Mouse (Mus musculus) heart, adult 2 months (tissue): Measurements from ENCODE around the gene Slamf9. TPM values are rescaled to one million over a fixed set of nuclear protein-coding genes. Genes with fewer than 3 reads are reported as not detected.

ENCODE experiments used
- DNase-seq, 2 experiments: peaks; one replicate each; pipeline ENCODE4 v3.0.0; 2021
- H3K27ac ChIP-seq: fragments of 200-600 bp; 2 replicates; pipeline ENCODE4 v1.8.1; 2022
- H3K27me3 ChIP-seq: fragments of 200-500 bp; 2 replicates; pipeline ENCODE4 v1.6.1; 2012; ENCODE audit warnings: mild to moderate bottlenecking, low read length, inconsistent platforms, mixed read lengths; ENCODE audit not compliant: control insufficient read depth, insufficient read depth
- H3K36me3 ChIP-seq: fragments of 200-500 bp; 2 replicates; pipeline ENCODE4 v1.6.1; 2012; ENCODE audit warnings: low read length, inconsistent platforms; ENCODE audit not compliant: control insufficient read depth, insufficient read depth
- H3K4me1 ChIP-seq: fragments of 200-500 bp; 2 replicates; pipeline ENCODE4 v1.6.1; 2011; ENCODE audit warnings: low read length; ENCODE audit not compliant: control insufficient read depth, insufficient read depth
- H3K4me3 ChIP-seq: fragments of 200-600 bp; 2 replicates; pipeline ENCODE4 v1.8.1; 2022
- H3K79me2 ChIP-seq: fragments of 200-500 bp; replicated peaks from 2 replicates; pipeline ENCODE4 v1.6.1; 2012; ENCODE audit warnings: mild to moderate bottlenecking, inconsistent platforms, low read length, moderate library complexity, mixed read lengths; ENCODE audit not compliant: control insufficient read depth, insufficient read depth
- H3K9ac ChIP-seq: fragments of 200-500 bp; 2 replicates; pipeline ENCODE4 v1.6.1; 2012; ENCODE audit warnings: low read depth, mild to moderate bottlenecking, control low read depth, inconsistent platforms, low read length, mixed read lengths
- CTCF ChIP-seq: fragments of 200-600 bp; IDR thresholded peaks from 2 replicates; pipeline ENCODE4 v1.8.1; 2022; ENCODE audit warnings: antibody characterized with exemption, mild to moderate bottlenecking, moderate library complexity
- EP300 ChIP-seq: fragments of 200-500 bp; IDR thresholded peaks from 2 replicates; pipeline ENCODE4 v1.6.1; 2011; ENCODE audit warnings: low read depth, low read length, control low read depth; ENCODE audit not compliant: insufficient read depth
- POLR2A ChIP-seq: fragments of 200-500 bp; IDR thresholded peaks from 2 replicates; pipeline ENCODE4 v1.6.1; 2011; ENCODE audit warnings: mild to moderate bottlenecking, low read depth, low read length, control low read depth; ENCODE audit not compliant: insufficient read depth
- WGBS: fragments of 180-500 bp; shearing (Covaris S2); methylation state at CpG from one replicate; pipeline ENCODE4 v1.1.7; 2018; 5-methylcytosine and 5-hydroxymethylcytosine counted together
- intact Hi-C: fragments of 180-260 bp; cut with DNase I; formaldehyde crosslinking; loops from one replicate; pipeline ENCODE4 v1.15.1; 2025
- polyA plus RNA-seq: library from polyadenylated mRNA; depleted of rRNA; stranded (reverse); fragments of >200 nt; gene quantifications from 2 replicates; pipeline ENCODE4 v1.2.3, GENCODE M21; 2012
- total RNA-seq, 2 experiments: library from RNA; stranded (reverse); gene quantifications; 2 replicates each; pipeline ENCODE4 v1.2.3; 2021

Slamf9 gene
- total and polyA plus RNA-seq, 3 experiments, result 1.2 to 7.0 (median 2.3) TPM

DNA sequence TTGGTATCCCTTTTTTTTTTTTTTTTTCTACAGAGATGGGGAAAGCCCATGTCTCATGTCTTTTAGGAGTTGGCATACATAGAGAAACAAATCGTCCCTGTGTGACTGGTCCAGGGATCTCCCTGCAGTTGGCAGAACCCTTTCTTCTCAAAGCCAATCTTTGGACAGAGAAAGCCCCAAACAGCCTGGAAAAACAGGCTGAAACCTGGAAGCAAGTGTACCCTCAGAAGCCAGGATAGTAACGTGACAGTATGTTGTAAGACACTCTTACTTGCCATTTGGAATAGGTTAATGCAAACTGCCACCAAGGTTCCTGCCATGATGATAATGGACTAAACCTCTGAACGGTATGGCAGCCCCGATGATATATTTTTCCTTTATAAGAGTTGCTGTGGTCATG, 5.2 kb downstream of the Slamf9 start:
- Histone ChIP-seq H3K36me3 (no peaks in the 10 kb centered on the region), H3K79me2 (no peaks in the 10 kb centered on the region), H3K4me1 (no peaks in the 10 kb centered on the region), H3K4me3 (no peak overlapping the region), H3K9ac (no peak overlapping the region), H3K27ac (no peak overlapping the region), H3K27me3 (no peaks in the 10 kb centered on the region)
- intact Hi-C loops, result loop anchor here (5.0 to 10.0 kb wide), 2 partner anchors 137 to 456 kb away; partner anchors contain the start of gene Vangl2
- no peak for DNase-seq
- 80% methylated on average over 4 of the region's 4 CpGs for WGBS
- no peak for TF ChIP-seq POLR2A
- TF ChIP-seq CTCF, result no peak
- TF ChIP-seq EP300, result no peak

GRCm38 (mm10) chr1:172481111-172481510, 6.0 kb downstream of the Slamf9 start:
- TF ChIP-seq EP300 (no peak), CTCF (no peak), POLR2A (no peak)
- Histone ChIP-seq H3K27ac (no peak overlapping the region), H3K4me1 (no peaks in the 10 kb centered on the region), H3K9ac (no peak overlapping the region), H3K27me3 (no peaks in the 10 kb centered on the region), H3K4me3 (no peak overlapping the region), H3K36me3 (no peaks in the 10 kb centered on the region), H3K79me2 (no peaks in the 10 kb centered on the region)
- DNase-seq, result no peak
- 36% methylated on average over 13 of the region's 13 CpGs for WGBS
- intact Hi-C loops, result loop anchor here (5.0 to 10.0 kb wide), 2 partner anchors 136 to 456 kb away; partner anchors contain the start of gene Vangl2

DNA sequence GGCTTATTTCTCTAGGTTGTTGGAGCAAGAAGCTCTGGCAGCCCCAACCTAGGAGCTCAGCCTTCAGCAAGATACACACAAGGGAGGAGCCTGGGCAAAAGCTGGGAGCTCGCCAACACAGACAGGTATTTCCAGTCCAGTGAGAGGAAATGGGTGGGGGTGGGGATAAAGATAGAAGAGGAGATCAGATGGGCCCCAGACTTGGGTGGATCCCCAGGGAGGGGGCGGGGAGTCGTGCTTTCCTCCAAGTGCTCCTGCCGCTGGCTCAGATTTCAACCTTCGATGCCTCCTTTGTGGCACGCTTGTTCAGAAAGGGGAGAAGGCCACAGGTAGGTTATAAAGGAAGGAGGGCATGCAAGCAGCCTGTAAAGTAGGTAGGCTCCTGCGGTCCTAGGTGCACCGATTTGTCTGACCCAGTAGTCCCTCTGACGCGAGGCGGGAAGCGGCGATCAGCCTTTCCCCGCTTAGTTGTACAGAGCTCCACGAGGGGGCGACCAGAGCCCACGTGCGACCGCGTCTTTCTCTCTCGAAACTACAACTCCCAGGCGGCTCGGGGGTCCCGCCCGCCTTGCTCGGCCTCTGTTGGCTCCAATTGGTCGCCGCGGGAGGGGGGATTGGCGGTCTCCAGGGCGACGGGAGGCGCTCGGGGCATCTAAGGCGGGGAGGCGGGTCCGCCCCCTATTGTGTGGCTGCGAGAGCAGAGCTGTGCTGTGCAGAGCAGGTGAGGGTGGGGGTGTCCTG, 6.6 kb downstream of the Slamf9 start, which contains the start of gene Igsf9:
Gene Igsf9 (plus strand): TSS at position 249 of the 741 bp plus-strand sequence.
- TF ChIP-seq EP300 (no peak), CTCF (peak; percentile 80), POLR2A (no peak)
- under 1% methylated on average over 37 of the region's 38 CpGs for WGBS
- Histone ChIP-seq H3K79me2 (no peaks in the 10 kb centered on the region), H3K27me3 (no peaks in the 10 kb centered on the region), H3K36me3 (no peaks in the 10 kb centered on the region), H3K9ac (peak within 1 kb of the TSS; percentile 32), H3K4me3 (peak within 1 kb of the TSS; percentile 36), H3K27ac (no peak within 1 kb of the TSS), H3K4me1 (no peaks in the 10 kb centered on the region)
- intact Hi-C loops, result loop anchor here (5.0 to 10.0 kb wide), 2 partner anchors 136 to 457 kb away; partner anchors contain the start of gene Vangl2
- DNase-seq, result peak; percentile 88 to 91

DNA sequence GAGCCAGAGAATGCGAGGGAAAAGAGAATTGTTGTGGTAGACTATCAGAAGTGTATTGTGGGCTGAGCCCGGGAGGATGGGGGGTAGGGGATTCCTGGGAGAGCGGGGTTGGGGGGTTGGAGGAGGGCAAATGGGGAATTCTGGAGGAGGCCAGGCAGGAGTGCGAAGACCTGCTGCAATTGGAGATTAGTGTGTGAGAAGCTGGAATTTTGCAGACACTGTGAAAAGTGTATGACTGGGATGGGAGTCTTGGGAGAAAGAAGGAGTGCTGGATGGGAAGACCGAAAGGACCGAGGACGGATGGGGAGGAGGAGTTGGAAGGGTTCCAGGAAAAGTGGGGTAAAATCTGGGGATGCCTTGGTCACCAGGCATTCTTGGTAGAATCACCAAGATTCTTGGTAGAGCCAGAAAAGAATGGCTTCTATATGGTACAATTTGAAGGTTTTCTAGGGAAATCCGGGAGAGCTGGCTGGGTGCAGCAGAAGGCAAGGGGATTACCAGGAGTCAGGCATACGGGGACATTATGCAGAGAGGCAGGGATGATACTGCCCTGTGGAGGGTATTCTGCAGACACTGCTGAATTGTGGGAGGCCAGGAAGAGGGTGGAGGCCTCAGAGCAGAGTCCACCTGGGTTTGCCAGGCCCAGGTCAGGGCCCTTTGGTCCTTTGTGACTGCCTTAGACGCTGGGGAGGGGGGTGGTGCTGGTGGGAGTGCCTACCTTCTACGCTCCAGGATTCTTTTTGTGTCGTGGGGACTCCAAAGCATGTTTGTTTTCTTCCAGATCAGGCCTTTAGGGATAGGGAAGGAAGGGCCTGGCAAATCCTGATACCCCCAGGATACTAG, 7.6 kb downstream of the Slamf9 start:
- no peaks in the 10 kb centered on the region for H3K79me2 ChIP-seq
- intact Hi-C loops, result loop anchor here (5.0 to 10.0 kb wide), 2 partner anchors 135 to 458 kb away; partner anchors contain the start of gene Vangl2
- DNase-seq, result no peak
- H3K4me1 ChIP-seq, result no peaks in the 10 kb centered on the region
- H3K4me3 ChIP-seq, result peak overlapping the region; percentile 36
- TF ChIP-seq POLR2A (no peak), CTCF (no peak), EP300 (no peak)
- H3K9ac ChIP-seq, result no peak overlapping the region
- no peaks in the 10 kb centered on the region for H3K27me3 ChIP-seq
- H3K36me3 ChIP-seq, result no peaks in the 10 kb centered on the region
- H3K27ac ChIP-seq, result no peak overlapping the region
- WGBS, result 34% methylated on average over 12 of the region's 12 CpGs

- Histone ChIP-seq H3K4me1 (no peaks in the 10 kb centered on the region), H3K4me3 (no peak overlapping the region), H3K27ac (no peak overlapping the region), H3K9ac (no peak overlapping the region), H3K36me3 (no peaks in the 10 kb centered on the region), H3K79me2 (no peaks in the 10 kb centered on the region), H3K27me3 (no peaks in the 10 kb centered on the region)
- intact Hi-C loops, result loop anchor here (5.0 to 10.0 kb wide), 2 partner anchors 134 to 459 kb away; partner anchors contain the start of gene Vangl2
- TF ChIP-seq POLR2A (no peak), EP300 (no peak), CTCF (no peak)
- DNase-seq, result no peak
- 56% methylated on average over 4 of the region's 4 CpGs for WGBS
These were observed 8.2 kb downstream of the Slamf9 start for GRCm38 (mm10) chr1:172483361-172483660.

DNA sequence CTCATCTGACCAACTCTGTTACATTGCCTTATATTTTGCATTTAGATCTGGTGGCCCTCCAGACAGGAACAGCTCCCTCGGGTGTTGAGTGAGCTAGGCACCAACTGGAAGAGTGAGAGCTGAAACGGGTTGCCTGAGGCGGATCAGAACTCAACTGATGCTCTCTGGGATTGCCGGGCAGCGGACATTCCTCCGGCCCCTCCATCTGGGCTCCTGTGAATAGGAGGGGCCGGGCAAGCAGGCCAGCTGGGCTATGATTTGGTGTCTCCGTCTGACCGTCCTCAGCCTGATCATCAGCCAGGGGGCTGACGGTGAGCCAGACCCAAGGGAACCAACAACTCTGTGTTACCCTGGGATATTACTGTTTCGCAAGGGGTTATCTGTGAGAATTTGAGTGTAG, 9.1 kb downstream of the Slamf9 start:
- H3K79me2 ChIP-seq, result no peaks in the 10 kb centered on the region
- H3K27ac ChIP-seq, result no peak overlapping the region
- H3K4me1 ChIP-seq, result no peaks in the 10 kb centered on the region
- H3K36me3 ChIP-seq, result no peaks in the 10 kb centered on the region
- no peak overlapping the region for H3K9ac ChIP-seq
- 79% methylated on average over 11 of the region's 11 CpGs for WGBS
- no peak for DNase-seq
- TF ChIP-seq CTCF, result no peak
- no peak for TF ChIP-seq POLR2A
- no peak for TF ChIP-seq EP300
- no peak overlapping the region for H3K4me3 ChIP-seq
- intact Hi-C loops, result loop anchor here (5.0 to 10.0 kb wide), 2 partner anchors 133 to 459 kb away; partner anchors contain the start of gene Vangl2
- H3K27me3 ChIP-seq, result no peaks in the 10 kb centered on the region
